Mouse (Mus musculus) liver, postnatal 0 days (tissue): ENCODE data around the gene Plxnd1.

ENCODE experiments used
- CTCF ChIP-seq: sonication (generic); IDR thresholded peaks from 2 replicates; pipeline ENCODE4 v1.5.1; 2016; ENCODE audit warnings: antibody characterized with exemption, low read depth
- EP300 ChIP-seq: IDR thresholded peaks from 2 replicates; pipeline ENCODE4 v1.6.1; 2016; ENCODE audit warnings: antibody characterized with exemption, low read depth, mild to moderate bottlenecking

GRCm38 (mm10) chr6:115956922-115957601 is 37.7 kb downstream of the Plxnd1 start:
- TF ChIP-seq CTCF (no peak), EP300 (no peak)
